Mouse (Mus musculus): Measurements from ENCODE around the gene Gramd1b. TPM values are rescaled to one million over a fixed set of nuclear protein-coding genes. Genes with fewer than 3 reads are reported as not detected.

Gene Gramd1b
- polyA plus RNA-seq, 1 experiment from 2014 or later: 2.2 TPM

- DNase-seq (ENCODE audit: low spot score) (no peak), ATAC-seq (no peak)
- Histone ChIP-seq H3K4me2 (replicated peaks; ENCODE audit: low read depth, low read length) (no peak overlapping the region), H3K27ac (ENCODE audit: low read length) (no peak overlapping the region), H3K4me1 (ENCODE audit: insufficient read depth, low read depth, low read length) (no peaks in the 10 kb centered on the region), H3K27me3 (replicated peaks; ENCODE audit: insufficient read depth, low read length) (no peaks in the 10 kb centered on the region), H3K36me3 (ENCODE audit: insufficient read depth, low read length) (no peaks in the 10 kb centered on the region), H3K9me3 (ENCODE audit: low read length) (no peaks in the 10 kb centered on the region), H3K4me3 (ENCODE audit: low read depth, low read length) (no peak overlapping the region), H3K9ac (replicated peaks; ENCODE audit: low read depth) (no peak overlapping the region)
- TF ChIP-seq CTCF (IDR thresholded peaks at IDR 0.05): peak; percentile 60
- TF ChIP-seq EP300 (IDR thresholded peaks at IDR 0.05): no peak
- WGBS: 81% methylated on average over 7 of the region's 7 CpGs
These were observed 115.0 kb downstream of the Gramd1b start for GRCm38 (mm10) chr9:40416150-40416549.

- Histone ChIP-seq H3K9me3 (ENCODE audit: low read length) (no peaks in the 10 kb centered on the region), H3K4me2 (replicated peaks; ENCODE audit: low read depth, low read length) (peak overlapping the region; percentile 93), H3K36me3 (ENCODE audit: insufficient read depth, low read length) (no peaks in the 10 kb centered on the region), H3K27ac (ENCODE audit: low read length) (no peak overlapping the region), H3K4me3 (ENCODE audit: low read depth, low read length) (peak overlapping the region; percentile 60), H3K4me1 (ENCODE audit: insufficient read depth, low read depth, low read length) (no peaks in the 10 kb centered on the region), H3K27me3 (replicated peaks; ENCODE audit: insufficient read depth, low read length) (no peaks in the 10 kb centered on the region), H3K9ac (replicated peaks; ENCODE audit: low read depth) (peak overlapping the region; percentile 54)
- peak; percentile 90 for TF ChIP-seq CTCF (IDR thresholded peaks at IDR 0.05)
- peak; percentile 42 for TF ChIP-seq EP300 (IDR thresholded peaks at IDR 0.05)
- peak; percentile 67 for ATAC-seq
- 32% methylated on average over 18 of the region's 18 CpGs for WGBS
- peak; percentile 95 for DNase-seq (ENCODE audit: low spot score)
These were observed 116.0 kb downstream of the Gramd1b start for GRCm38 (mm10) chr9:40414904-40415766.

DNA sequence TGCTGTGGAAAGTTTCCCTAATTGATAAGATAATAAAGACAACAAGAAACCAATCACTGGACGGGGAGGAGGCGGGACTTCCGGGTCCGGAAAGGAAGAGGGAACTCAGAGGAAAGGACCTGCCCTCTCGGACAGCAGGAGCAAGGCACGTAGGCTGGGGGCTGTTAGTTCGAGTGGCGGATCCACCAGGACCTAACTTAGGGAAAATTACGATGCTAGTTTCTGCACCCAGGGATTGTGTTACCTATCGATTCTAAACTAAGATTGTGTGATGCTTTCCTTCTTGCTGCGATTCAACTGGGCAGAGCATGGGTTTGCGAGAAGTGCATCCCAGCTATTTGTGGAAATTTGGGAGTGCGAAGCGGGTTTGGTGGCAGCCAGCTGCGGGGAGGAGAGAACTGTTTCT lies 116.7 kb downstream of the Gramd1b start:
- 11% methylated on average over 15 of the region's 15 CpGs for WGBS
- no peaks in the 10 kb centered on the region for H3K4me1 ChIP-seq (ENCODE audit: insufficient read depth, low read depth, low read length)
- no peaks in the 10 kb centered on the region for H3K9me3 ChIP-seq (ENCODE audit: low read length)
- H3K27me3 ChIP-seq (replicated peaks; ENCODE audit: insufficient read depth, low read length): no peaks in the 10 kb centered on the region
- TF ChIP-seq CTCF (IDR thresholded peaks at IDR 0.05): no peak
- no peak for TF ChIP-seq EP300 (IDR thresholded peaks at IDR 0.05)
- peak overlapping the region; percentile 60 for H3K4me3 ChIP-seq (ENCODE audit: low read depth, low read length)
- peak overlapping the region; percentile 54 for H3K9ac ChIP-seq (replicated peaks; ENCODE audit: low read depth)
- H3K36me3 ChIP-seq (ENCODE audit: insufficient read depth, low read length): no peaks in the 10 kb centered on the region
- ATAC-seq: peak; percentile 62
- peak; percentile 85 for DNase-seq (ENCODE audit: low spot score)
- H3K27ac ChIP-seq (ENCODE audit: low read length): no peak overlapping the region
- peak overlapping the region; percentile 93 for H3K4me2 ChIP-seq (replicated peaks; ENCODE audit: low read depth, low read length)

GRCm38 (mm10) chr9:40413601-40414000 lies 117.6 kb downstream of the Gramd1b start:
- no peak overlapping the region for H3K9ac ChIP-seq (replicated peaks; ENCODE audit: low read depth)
- H3K27ac ChIP-seq (ENCODE audit: low read length): no peak overlapping the region
- no peak for TF ChIP-seq EP300 (IDR thresholded peaks at IDR 0.05)
- no peak for TF ChIP-seq CTCF (IDR thresholded peaks at IDR 0.05)
- 71% methylated on average over 4 of the region's 4 CpGs for WGBS
- H3K36me3 ChIP-seq (ENCODE audit: insufficient read depth, low read length): no peaks in the 10 kb centered on the region
- no peak overlapping the region for H3K4me2 ChIP-seq (replicated peaks; ENCODE audit: low read depth, low read length)
- DNase-seq (ENCODE audit: low spot score) (no peak), ATAC-seq (no peak)
- H3K4me1 ChIP-seq (ENCODE audit: insufficient read depth, low read depth, low read length): no peaks in the 10 kb centered on the region
- no peaks in the 10 kb centered on the region for H3K9me3 ChIP-seq (ENCODE audit: low read length)
- H3K27me3 ChIP-seq (replicated peaks; ENCODE audit: insufficient read depth, low read length): no peaks in the 10 kb centered on the region
- H3K4me3 ChIP-seq (ENCODE audit: low read depth, low read length): no peak overlapping the region

- Histone ChIP-seq H3K27me3 (replicated peaks; ENCODE audit: insufficient read depth, low read length) (no peaks in the 10 kb centered on the region), H3K27ac (ENCODE audit: low read length) (no peak overlapping the region), H3K4me3 (ENCODE audit: low read depth, low read length) (no peak overlapping the region), H3K9me3 (ENCODE audit: low read length) (no peaks in the 10 kb centered on the region), H3K36me3 (ENCODE audit: insufficient read depth, low read length) (no peaks in the 10 kb centered on the region), H3K9ac (replicated peaks; ENCODE audit: low read depth) (no peak overlapping the region), H3K4me1 (ENCODE audit: insufficient read depth, low read depth, low read length) (no peaks in the 10 kb centered on the region), H3K4me2 (replicated peaks; ENCODE audit: low read depth, low read length) (no peak overlapping the region)
- no peak for DNase-seq (ENCODE audit: low spot score)
- TF ChIP-seq CTCF (IDR thresholded peaks at IDR 0.05): no peak
- no peak for TF ChIP-seq EP300 (IDR thresholded peaks at IDR 0.05)
- no peak for ATAC-seq
- 89% methylated on average over 14 of the region's 14 CpGs for WGBS
These were observed 118.3 kb downstream of the Gramd1b start for GRCm38 (mm10) chr9:40412931-40413330.

GRCm38 (mm10) chr9:40412246-40412645 lies 118.9 kb downstream of the Gramd1b start:
- no peaks in the 10 kb centered on the region for H3K27me3 ChIP-seq (replicated peaks; ENCODE audit: insufficient read depth, low read length)
- no peak overlapping the region for H3K4me2 ChIP-seq (replicated peaks; ENCODE audit: low read depth, low read length)
- DNase-seq (ENCODE audit: low spot score) (no peak), ATAC-seq (no peak)
- no peaks in the 10 kb centered on the region for H3K36me3 ChIP-seq (ENCODE audit: insufficient read depth, low read length)
- no peak overlapping the region for H3K27ac ChIP-seq (ENCODE audit: low read length)
- TF ChIP-seq CTCF (IDR thresholded peaks at IDR 0.05) (no peak), EP300 (IDR thresholded peaks at IDR 0.05) (no peak)
- WGBS: 91% methylated on average over 4 of the region's 4 CpGs
- H3K9ac ChIP-seq (replicated peaks; ENCODE audit: low read depth): no peak overlapping the region
- H3K4me1 ChIP-seq (ENCODE audit: insufficient read depth, low read depth, low read length): no peaks in the 10 kb centered on the region
- H3K4me3 ChIP-seq (ENCODE audit: low read depth, low read length): no peak overlapping the region
- no peaks in the 10 kb centered on the region for H3K9me3 ChIP-seq (ENCODE audit: low read length)
